Mouse (Mus musculus): ENCODE results near the gene Ethe1.

Ethe1 gene

DNA sequence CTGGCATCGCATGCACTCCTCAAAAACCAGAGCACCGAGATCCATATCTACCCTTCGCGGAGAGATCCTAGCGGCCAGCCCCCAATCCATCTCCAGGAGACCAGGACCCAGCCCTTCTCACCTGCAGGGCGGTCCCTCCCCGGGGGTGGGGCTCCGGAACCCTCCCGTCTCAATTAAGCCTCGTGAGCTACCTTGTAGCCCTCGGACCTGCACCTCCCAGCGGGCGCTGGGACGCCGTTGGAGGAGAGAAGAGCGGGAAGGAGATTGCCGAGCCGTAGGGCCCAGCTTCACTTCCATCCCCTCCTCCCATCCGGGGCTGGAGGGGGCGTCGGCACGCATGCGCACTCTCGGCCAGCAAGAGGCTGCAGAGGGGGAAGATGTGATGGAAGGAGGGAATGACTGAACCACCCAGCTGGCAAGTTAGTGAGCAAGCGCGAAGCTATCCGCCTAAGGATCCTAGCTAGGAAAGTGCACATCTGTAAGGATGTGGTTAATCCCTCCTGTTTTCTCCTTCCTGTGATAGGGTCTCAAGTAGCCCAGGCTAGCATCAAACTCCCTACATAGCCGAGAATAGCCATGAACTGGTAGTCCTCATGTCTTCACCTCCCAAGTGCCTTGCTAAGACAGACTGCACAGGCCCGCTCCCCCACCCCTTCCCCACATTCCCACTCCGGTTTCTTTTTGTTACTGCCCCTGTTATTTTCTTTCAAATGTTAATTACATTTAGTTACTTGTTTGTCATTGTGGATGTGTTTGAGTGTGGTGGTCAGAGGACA lies at the start of gene Ethe1, which contains the start of gene Zfp575:
Gene Ethe1, plus strand, starts transcription at position 214 of the 776 bp plus-strand sequence.
Gene Zfp575, minus strand, starts transcription at position 312 of the 776 bp plus-strand sequence.
- DNase-seq (ENCODE audit: low spot score), result peak; percentile 77

GRCm38 (mm10) chr7:24537591-24537990 lies 49.8 kb upstream of the Ethe1 start:
- no peak for DNase-seq (ENCODE audit: low spot score)

GRCm38 (mm10) chr7:24538154-24538553 lies 49.2 kb upstream of the Ethe1 start:
- no peak for DNase-seq (ENCODE audit: low spot score)

- no peak for DNase-seq (ENCODE audit: low spot score)
These were observed 48.6 kb upstream of the Ethe1 start for GRCm38 (mm10) chr7:24538701-24539100.

DNA sequence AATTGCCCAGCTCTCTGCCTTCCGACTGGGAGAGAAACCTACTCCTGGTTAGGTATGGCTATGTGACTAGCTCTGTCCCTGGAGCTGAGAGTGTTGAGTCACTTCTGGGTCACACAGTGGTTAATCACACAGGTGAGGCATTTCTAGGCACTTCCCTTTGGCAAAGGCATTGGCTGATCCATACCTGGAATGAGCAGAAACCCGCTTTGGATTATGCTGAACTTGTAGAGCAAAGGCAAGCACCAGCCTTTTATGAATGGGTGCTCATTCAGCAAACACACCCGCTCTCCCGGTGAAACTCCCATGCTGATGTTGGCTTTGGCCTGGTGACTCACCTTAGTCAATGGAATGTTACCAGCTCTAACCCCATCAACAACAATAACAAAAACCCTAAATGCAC lies 47.7 kb upstream of the Ethe1 start:
- DNase-seq (ENCODE audit: low spot score), result no peak

- no peak for DNase-seq (ENCODE audit: low spot score)
These were observed 42.8 kb upstream of the Ethe1 start for GRCm38 (mm10) chr7:24544506-24544905.

DNA sequence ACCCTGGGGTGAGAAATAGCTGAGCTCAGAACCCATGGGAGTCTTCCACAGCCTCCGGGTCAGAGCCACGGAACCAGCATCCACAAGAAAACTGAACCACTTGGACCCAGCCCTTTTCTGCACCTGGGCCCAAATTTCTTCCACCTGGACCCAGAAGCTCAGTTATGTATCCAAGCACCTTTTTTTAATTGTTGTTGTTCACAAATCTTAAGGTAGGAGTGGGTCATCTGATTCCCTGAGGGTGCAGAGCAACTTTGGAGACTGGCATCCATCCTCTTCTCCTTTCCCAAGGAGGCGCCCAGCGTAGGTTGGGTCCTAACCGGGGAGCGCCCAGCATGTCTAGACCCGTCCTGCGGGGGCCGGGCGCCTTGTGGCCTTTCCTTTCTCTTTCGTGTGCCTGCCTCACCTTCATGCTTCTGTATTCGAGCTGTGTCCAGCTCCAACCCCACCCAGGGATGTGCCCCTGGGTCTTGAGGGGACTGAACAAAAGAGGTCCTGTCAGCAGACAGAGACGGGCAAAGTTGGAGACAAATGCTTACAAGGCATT lies 41.2 kb upstream of the Ethe1 start, which contains the start of the genes Pinlyp and Xrcc1:
Gene Pinlyp, minus strand, starts transcription at position 51 of the 547 bp plus-strand sequence.
Gene Xrcc1, plus strand, starts transcription at position 222 of the 547 bp plus-strand sequence.
- no peak for DNase-seq (ENCODE audit: low spot score)

- DNase-seq (ENCODE audit: low spot score), result peak; percentile 100
These were observed 40.5 kb upstream of the Ethe1 start for GRCm38 (mm10) chr7:24546634-24547389.

DNA sequence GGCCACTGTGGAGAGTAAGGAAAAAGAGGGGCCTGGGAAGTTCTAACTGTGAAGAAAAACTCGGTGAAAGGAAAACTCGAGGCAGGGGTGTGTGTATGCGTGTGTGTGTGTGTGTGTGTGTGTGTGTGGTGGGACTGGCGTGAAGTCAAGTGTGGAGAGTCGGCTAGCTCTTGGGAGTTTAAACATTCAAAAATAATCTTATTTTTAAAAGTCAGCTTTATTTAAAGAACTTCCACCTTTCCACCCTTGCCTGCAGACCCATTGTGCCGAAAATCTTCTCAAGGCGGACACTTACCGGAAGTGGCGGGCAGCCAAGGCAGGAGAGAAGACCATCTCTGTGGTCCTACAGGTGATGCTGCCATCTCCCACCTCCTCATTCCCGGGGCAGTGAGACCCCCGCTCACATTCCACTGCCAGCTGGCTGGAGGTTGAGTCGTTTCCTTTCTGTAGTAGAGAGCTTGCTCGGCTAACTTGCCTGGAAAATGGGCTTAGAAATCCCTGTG lies 39.8 kb upstream of the Ethe1 start:
- DNase-seq (ENCODE audit: low spot score), result no peak

- no peak for DNase-seq (ENCODE audit: low spot score)
These were observed 35.2 kb upstream of the Ethe1 start for GRCm38 (mm10) chr7:24551985-24552759.

DNA sequence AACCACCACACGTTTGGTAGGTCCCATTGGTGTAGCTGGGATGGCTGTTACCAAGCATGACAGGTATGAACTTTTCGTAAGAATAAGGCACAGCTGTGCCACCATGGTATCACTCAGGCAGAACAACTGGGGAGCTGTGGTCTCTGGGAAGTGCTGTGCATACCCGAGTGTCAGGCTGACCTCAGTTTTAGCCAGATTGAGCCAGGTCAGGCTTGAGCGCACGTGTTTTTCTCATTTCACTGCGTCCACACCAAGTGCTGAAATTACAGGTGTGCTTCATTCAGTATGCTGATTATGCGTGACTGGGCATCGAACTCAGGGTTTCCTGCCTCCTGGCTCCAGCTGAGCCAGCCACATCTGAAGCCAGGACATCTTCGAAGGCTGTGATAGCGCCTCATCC lies 31.6 kb upstream of the Ethe1 start:
- no peak for DNase-seq (ENCODE audit: low spot score)

DNA sequence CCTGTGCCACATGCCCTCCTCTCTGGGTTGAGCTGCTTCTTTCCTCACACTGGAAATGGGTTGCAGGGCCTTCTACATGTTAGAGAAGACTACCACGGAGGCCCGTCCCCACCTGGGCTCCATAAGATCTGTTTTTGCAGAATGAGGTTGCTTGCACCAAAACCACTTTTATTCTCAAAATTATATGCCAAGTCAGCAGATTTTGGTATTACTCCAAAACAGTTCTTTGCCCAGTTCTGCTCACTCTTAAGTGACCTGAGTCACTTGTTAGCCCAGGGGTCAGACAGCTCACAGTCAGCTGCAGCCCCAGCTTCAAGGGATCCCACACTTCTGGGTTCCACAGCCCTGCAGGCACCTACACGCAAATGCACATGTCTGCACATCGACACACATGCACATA lies 25.9 kb upstream of the Ethe1 start:
- DNase-seq (ENCODE audit: low spot score), result no peak

GRCm38 (mm10) chr7:24563191-24563836 lies 24.0 kb upstream of the Ethe1 start:
- DNase-seq (ENCODE audit: low spot score), result no peak

DNA sequence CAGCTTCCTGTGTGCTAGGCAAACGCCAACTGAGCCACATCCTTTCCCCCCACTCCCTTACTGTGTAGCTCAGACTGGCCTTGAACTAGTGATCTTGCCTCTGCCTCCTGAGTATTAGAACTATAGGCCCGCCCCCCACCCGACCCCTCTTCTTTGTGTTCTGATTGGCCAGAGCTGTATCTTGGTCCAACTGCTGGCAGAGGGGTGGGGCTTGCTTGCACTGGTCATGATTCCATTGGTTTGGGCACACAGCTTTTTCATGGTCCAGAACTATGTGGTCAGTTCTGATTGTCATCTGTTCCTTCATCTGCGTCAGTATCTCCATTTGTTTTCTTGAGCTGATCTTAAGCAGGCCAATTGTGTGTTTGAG lies 23.5 kb upstream of the Ethe1 start:
- no peak for DNase-seq (ENCODE audit: low spot score)

DNA sequence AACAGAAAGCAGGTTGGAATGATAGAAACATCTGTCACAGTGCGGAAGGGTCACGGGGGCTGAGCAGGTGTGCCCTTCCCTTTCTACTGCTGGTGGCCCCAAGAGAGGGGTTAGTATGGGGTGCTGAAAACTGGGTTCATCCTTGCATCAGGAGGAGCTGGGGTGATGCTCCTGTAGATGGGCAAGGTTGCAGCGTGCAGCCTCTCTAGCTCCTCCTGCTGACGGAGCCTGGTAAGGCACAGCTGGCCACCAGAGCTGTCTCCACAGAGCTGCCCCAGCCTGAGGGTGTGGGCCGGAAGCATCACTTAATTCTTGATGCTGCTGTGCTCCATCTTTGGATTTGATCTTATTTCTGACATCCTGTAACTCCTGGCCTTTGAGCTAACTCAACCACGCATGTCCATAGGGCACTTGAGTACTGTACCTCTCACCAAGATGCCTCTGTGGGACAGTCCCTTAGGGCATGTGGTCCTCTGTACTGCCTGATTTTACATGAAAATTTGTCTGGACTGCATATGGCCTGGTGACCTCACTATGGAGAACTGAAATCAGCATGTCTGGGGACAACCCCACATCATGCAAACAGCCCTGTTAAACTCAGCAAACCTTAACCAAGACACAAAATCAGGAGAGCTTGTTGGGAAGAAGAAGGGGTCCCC lies 22.6 kb upstream of the Ethe1 start:
- peak; percentile 72 for DNase-seq (ENCODE audit: low spot score)

DNA sequence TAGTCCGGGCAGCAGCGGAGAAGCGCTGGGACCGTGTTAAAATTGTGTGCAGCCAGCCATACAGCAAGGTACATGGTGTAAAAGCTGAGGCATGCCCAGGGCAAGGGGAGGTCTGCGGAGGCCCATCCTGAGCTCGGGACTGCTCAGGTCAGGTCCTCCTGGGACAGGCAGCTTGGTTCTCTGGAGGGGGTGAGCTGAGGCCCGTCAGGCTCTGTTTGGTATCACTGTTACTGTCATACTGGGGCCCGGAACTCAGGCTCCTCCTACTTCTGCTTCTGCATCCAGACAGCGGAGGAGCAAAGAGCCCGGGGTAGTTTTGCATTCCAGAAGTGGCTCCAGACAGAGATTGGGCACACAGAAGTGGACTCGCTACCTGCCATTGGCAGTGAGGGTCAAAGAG lies 21.7 kb upstream of the Ethe1 start:
- no peak for DNase-seq (ENCODE audit: low spot score)

- DNase-seq (ENCODE audit: low spot score), result no peak
These were observed 21.1 kb upstream of the Ethe1 start for GRCm38 (mm10) chr7:24566206-24566605.

GRCm38 (mm10) chr7:24568512-24568911 lies 18.8 kb upstream of the Ethe1 start:
- no peak for DNase-seq (ENCODE audit: low spot score)

- DNase-seq (ENCODE audit: low spot score), result no peak
These were observed 16.3 kb upstream of the Ethe1 start for GRCm38 (mm10) chr7:24571071-24571470.

- peak; percentile 65 for DNase-seq (ENCODE audit: low spot score)
These were observed 14.9 kb upstream of the Ethe1 start for GRCm38 (mm10) chr7:24572455-24572854.
